Mouse (Mus musculus) stomach, embryonic 14.5 days (tissue): ENCODE data around the gene Vmn1r101. TPM values are rescaled to one million over a fixed set of nuclear protein-coding genes. Genes with fewer than 3 reads are reported as not detected.
"Not testable (repeated sequence)": the region's sequence is repeated elsewhere in the genome, so short reads cannot be mapped to it uniquely, and the experiment has no call there.

ENCODE experiments used
- ATAC-seq: fragments of 200-750 bp; cut with Nextera tagmentation; 2 replicates; pipeline ENCODE4 v1.8.0; 2017; ENCODE audit warnings: low read depth, moderate TSS enrichment; ENCODE audit not compliant: insufficient number of reproducible peaks, insufficient read depth, low FRiP score
- H3K27ac ChIP-seq: fragments of 300-500 bp; sonication (generic); 2 replicates; pipeline ENCODE4 v1.5.1; 2014; ENCODE audit warnings: mild to moderate bottlenecking, low read length, moderate library complexity, mixed read lengths
- H3K27me3 ChIP-seq: fragments of 300-500 bp; sonication (generic); 2 replicates; pipeline ENCODE4 v1.6.1; 2014; ENCODE audit warnings: low read length, control low read depth, mixed read lengths; ENCODE audit not compliant: control insufficient read depth, insufficient read depth
- H3K36me3 ChIP-seq: fragments of 300-500 bp; sonication (generic); 2 replicates; pipeline ENCODE4 v1.6.1; 2014; ENCODE audit warnings: mild to moderate bottlenecking, control low read depth, low read length, moderate library complexity, mixed read lengths; ENCODE audit not compliant: control insufficient read depth, insufficient read depth
- H3K4me1 ChIP-seq: fragments of 300-500 bp; sonication (generic); 2 replicates; pipeline ENCODE4 v1.6.1; 2014; ENCODE audit warnings: low read length, control low read depth, mixed read lengths; ENCODE audit not compliant: control insufficient read depth, insufficient read depth
- H3K4me2 ChIP-seq: fragments of 300-500 bp; sonication (generic); replicated peaks from 2 replicates; pipeline ENCODE4 v1.6.1; 2014; ENCODE audit warnings: low read depth, low read length, control low read depth
- H3K4me3 ChIP-seq: fragments of 300-500 bp; sonication (generic); 2 replicates; pipeline ENCODE4 v1.5.1; 2014; ENCODE audit warnings: low read depth, low read length, control low read depth
- H3K9ac ChIP-seq: fragments of 300-500 bp; sonication (generic); replicated peaks from 2 replicates; pipeline ENCODE4 v1.6.1; 2014; ENCODE audit warnings: low read depth, mild to moderate bottlenecking, control low read depth, low read length, moderate library complexity, mixed read lengths
- H3K9me3 ChIP-seq: fragments of 300-500 bp; sonication (generic); 2 replicates; pipeline ENCODE4 v1.6.1; 2016; ENCODE audit warnings: low read depth, low read length, control low read depth; ENCODE audit not compliant: control insufficient read depth
- WGBS: fragments of 180-500 bp; shearing (Covaris S2); extraction: QIAGEN DNeasy Blood & Tissue Kit; methylation state at CpG from one replicate; pipeline ENCODE4 v1.1.7; 2014; 5-methylcytosine and 5-hydroxymethylcytosine counted together
- polyA plus RNA-seq: library from polyadenylated mRNA; unstranded; fragments of >200 nt; fragmentation: Nextera tagmentation; extraction: Ambion mirVana; gene quantifications from 2 replicates; pipeline ENCODE4 v1.2.1, GENCODE M21; 2014

The Vmn1r101 gene
- polyA plus RNA-seq, result not detected in 2 replicates

- H3K4me1 ChIP-seq, H3K27ac ChIP-seq, H3K4me3 ChIP-seq, ATAC-seq, H3K36me3 ChIP-seq, H3K4me2 ChIP-seq, H3K9me3 ChIP-seq, H3K9ac ChIP-seq, H3K27me3 ChIP-seq: not testable (repeated sequence)
- no CpG with 5 or more reads among the region's 2 CpGs for WGBS
Measured at GRCm38 (mm10) chr7:20442493-20442892, at the start of gene Vmn1r101. Vmn1r101 (minus strand) TSS chr7:20442593.

GRCm38 (mm10) chr7:20474825-20475224, 32.4 kb upstream of the Vmn1r101 start, which contains the start of gene Gm10670:
Gm10670 (minus strand) TSS chr7:20474925.
- not testable (repeated sequence) for H3K9ac ChIP-seq, H3K27ac ChIP-seq, H3K4me2 ChIP-seq, H3K4me3 ChIP-seq, H3K36me3 ChIP-seq, H3K4me1 ChIP-seq, H3K9me3 ChIP-seq, ATAC-seq, H3K27me3 ChIP-seq
- WGBS, result no CpG with 5 or more reads among the region's 5 CpGs

- ATAC-seq, result not testable (repeated sequence)
- no CpG with 5 or more reads among the region's 3 CpGs for WGBS
Measured at GRCm38 (mm10) chr7:20417642-20418041, 24.8 kb downstream of the Vmn1r101 start, which contains the start of gene Vmn1r100. Vmn1r100 (plus strand) TSS chr7:20417942.

More at GRCm38 (mm10) chr7:20417642-20418041, 24.8 kb downstream of the Vmn1r101 start, which contains the start of gene Vmn1r100:
- H3K9ac ChIP-seq, H3K4me1 ChIP-seq, H3K27me3 ChIP-seq, H3K4me3 ChIP-seq, H3K4me2 ChIP-seq, H3K36me3 ChIP-seq, H3K9me3 ChIP-seq, H3K27ac ChIP-seq: not testable (repeated sequence)

Other genes with a start within 250 kb of the Vmn1r101 start
- gene Vmn1r95, start 248.9 kb downstream of the Vmn1r101 start, polyA plus RNA-seq, result not detected in 2 replicates
- not detected in 2 replicates for gene Gm6164, start 237.0 kb downstream of the Vmn1r101 start, polyA plus RNA-seq
- not detected in 2 replicates for gene Gm4498, start 208.8 kb downstream of the Vmn1r101 start, polyA plus RNA-seq
- gene Gm5890, start 179.8 kb downstream of the Vmn1r101 start, polyA plus RNA-seq, result not detected in 2 replicates
- not detected in 2 replicates for gene Gm4133, start 108.5 kb downstream of the Vmn1r101 start, polyA plus RNA-seq
- not detected in 2 replicates for gene Gm5728, start 67.2 kb downstream of the Vmn1r101 start, polyA plus RNA-seq
- gene Vmn1r100, start 24.7 kb downstream of the Vmn1r101 start, polyA plus RNA-seq, result not detected in 2 replicates
- not detected in 2 replicates for gene Gm10670, start 32.3 kb upstream of the Vmn1r101 start, polyA plus RNA-seq
- gene Vmn1r103, start 67.9 kb upstream of the Vmn1r101 start, polyA plus RNA-seq, result not detected in 2 replicates
- gene Vmn1r104, start 91.2 kb upstream of the Vmn1r101 start, polyA plus RNA-seq, result not detected in 2 replicates
- not detected in 2 replicates for gene Gm5726, start 103.2 kb upstream of the Vmn1r101 start, polyA plus RNA-seq
- not detected in 2 replicates for gene Gm4141, start 133.6 kb upstream of the Vmn1r101 start, polyA plus RNA-seq
- not detected in 2 replicates for gene Gm4513, start 156.4 kb upstream of the Vmn1r101 start, polyA plus RNA-seq
- gene Vmn1r107, start 226.3 kb upstream of the Vmn1r101 start, polyA plus RNA-seq, result not detected in 2 replicates